Mouse (Mus musculus) kidney, postnatal 25 days (tissue): ENCODE results near the gene Egfl6.

Source experiments
- DNase-seq, 2 experiments: peaks; one replicate each; pipeline ENCODE4 v3.0.0; 2021; ENCODE audit warnings: mixed read lengths in 2 of 2

The Egfl6 gene

GRCm38 (mm10) chrX:166584947-166585824 is at the start of gene Egfl6:
TSS of gene Egfl6 (minus strand) at chrX:166585720.
- DNase-seq: peak; percentile 13 to 42

- DNase-seq: no peak
Observed at GRCm38 (mm10) chrX:166626866-166627570, 41.5 kb upstream of the Egfl6 start.

GRCm38 (mm10) chrX:166626174-166626573 is 40.7 kb upstream of the Egfl6 start:
- no peak for DNase-seq

GRCm38 (mm10) chrX:166623176-166623575 is 37.7 kb upstream of the Egfl6 start:
- DNase-seq: no peak

GRCm38 (mm10) chrX:166621560-166622301 is 36.2 kb upstream of the Egfl6 start:
- DNase-seq: no peak

- DNase-seq: no peak
Observed at GRCm38 (mm10) chrX:166620900-166621299, 35.4 kb upstream of the Egfl6 start.

GRCm38 (mm10) chrX:166619084-166619483 is 33.6 kb upstream of the Egfl6 start:
- no peak for DNase-seq

- no peak for DNase-seq
Observed at GRCm38 (mm10) chrX:166615191-166615590, 29.7 kb upstream of the Egfl6 start.

GRCm38 (mm10) chrX:166576111-166576510 is 9.4 kb downstream of the Egfl6 start:
- no peak for DNase-seq

- peak in 1 of 2 experiments; percentile 1 for DNase-seq
Observed at GRCm38 (mm10) chrX:166565983-166566382, 19.5 kb downstream of the Egfl6 start.

GRCm38 (mm10) chrX:166565401-166565800 is 20.1 kb downstream of the Egfl6 start:
- DNase-seq: no peak

- DNase-seq: no peak
Observed at GRCm38 (mm10) chrX:166564900-166565299, 20.6 kb downstream of the Egfl6 start.

- DNase-seq: peak in 1 of 2 experiments; percentile 32
Observed at GRCm38 (mm10) chrX:166559333-166559732, 26.2 kb downstream of the Egfl6 start.

GRCm38 (mm10) chrX:166552355-166552754 is 33.2 kb downstream of the Egfl6 start:
- peak; percentile 38 to 46 for DNase-seq

GRCm38 (mm10) chrX:166546495-166546894 is 39.0 kb downstream of the Egfl6 start:
- no peak for DNase-seq

GRCm38 (mm10) chrX:166535138-166535537 is 50.4 kb downstream of the Egfl6 start:
- DNase-seq: no peak

- no peak for DNase-seq
Observed at GRCm38 (mm10) chrX:166533432-166533831, 52.1 kb downstream of the Egfl6 start.

- DNase-seq: no peak
Observed at GRCm38 (mm10) chrX:166531671-166532070, 53.8 kb downstream of the Egfl6 start.

GRCm38 (mm10) chrX:166528126-166528525 is 57.4 kb downstream of the Egfl6 start:
- no peak for DNase-seq

- DNase-seq: no peak
Observed at GRCm38 (mm10) chrX:166525637-166526315, 59.7 kb downstream of the Egfl6 start.

- DNase-seq: no peak
Observed at GRCm38 (mm10) chrX:166520782-166521181, 64.7 kb downstream of the Egfl6 start.

- no peak for DNase-seq
Observed at GRCm38 (mm10) chrX:166518345-166518744, 67.2 kb downstream of the Egfl6 start, which contains the start of gene Tceanc. TSS of gene Tceanc (minus strand) at chrX:166518567.
